Mouse (Mus musculus) gastrocnemius, adult 8-10 months (tissue): ENCODE measurements around the gene Id1. TPM values are rescaled to one million over a fixed set of nuclear protein-coding genes. Genes with fewer than 3 reads are reported as not detected.

Source experiments
- DNase-seq, 2 experiments: peaks; one replicate each; pipeline ENCODE4 v3.0.0; 2022; ENCODE audit warnings: low spot score in 2 of 2
- total RNA-seq, 4 experiments: library from RNA; stranded (reverse); gene quantifications; 2 replicates each; pipeline ENCODE4 v1.2.4; 2022

The Id1 gene
- total RNA-seq, 4 experiments from 2014 or later, result 6.7 to 16.6 (median 8.4) TPM

DNA sequence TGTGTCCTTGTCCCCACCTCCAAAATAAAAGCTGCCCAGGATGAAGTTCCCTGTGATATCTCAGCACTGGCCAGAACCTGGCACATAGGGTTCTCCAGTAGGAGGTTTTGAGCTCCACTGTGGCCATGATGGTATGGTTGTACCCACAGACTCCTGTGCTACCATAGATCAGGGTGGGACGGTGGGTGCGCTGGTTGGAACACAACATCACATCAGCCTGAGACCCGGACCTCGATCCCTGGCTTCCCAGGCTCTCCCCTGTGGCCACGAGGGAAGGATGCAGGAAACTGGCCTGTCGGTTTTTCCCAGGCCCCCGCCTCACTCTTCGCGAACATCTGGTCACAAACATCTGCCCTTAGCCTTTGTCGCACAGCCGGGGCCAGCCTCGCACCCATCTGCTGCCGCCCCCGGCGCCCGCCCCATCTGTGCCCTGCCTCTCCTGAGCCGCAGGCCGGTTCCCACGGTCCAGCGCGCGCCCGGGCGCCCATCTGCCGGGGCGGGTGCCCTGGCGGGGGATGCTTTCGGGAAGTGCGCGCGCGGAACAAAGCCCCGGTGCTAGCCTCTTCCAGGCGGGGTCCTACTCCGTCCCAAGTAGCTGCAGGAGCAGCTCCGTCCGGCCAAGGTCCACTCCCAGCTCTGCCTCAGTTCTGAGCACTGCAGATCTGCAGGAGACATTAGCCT lies 12.3 kb upstream of the Id1 start:
- no peak for DNase-seq

DNA sequence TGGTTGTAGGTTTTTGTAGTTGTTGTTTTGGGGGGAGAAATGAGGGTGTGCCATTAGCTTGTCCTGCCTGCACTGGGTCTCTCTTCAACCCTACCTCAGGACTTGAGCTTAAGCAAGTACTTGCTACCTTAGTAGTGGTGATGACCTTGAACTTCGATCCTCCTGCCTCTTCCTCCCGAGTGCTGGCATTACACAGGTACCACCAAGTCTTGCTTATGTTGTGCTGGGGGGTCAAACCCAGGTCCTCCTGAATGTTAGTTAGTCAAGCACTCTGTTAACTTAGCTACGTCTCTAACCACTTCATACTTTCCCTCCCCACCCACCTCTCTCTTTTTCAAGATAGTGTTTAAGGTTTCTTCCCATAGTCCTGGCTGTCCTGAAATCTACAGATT lies 11.7 kb upstream of the Id1 start:
- no peak for DNase-seq

DNA sequence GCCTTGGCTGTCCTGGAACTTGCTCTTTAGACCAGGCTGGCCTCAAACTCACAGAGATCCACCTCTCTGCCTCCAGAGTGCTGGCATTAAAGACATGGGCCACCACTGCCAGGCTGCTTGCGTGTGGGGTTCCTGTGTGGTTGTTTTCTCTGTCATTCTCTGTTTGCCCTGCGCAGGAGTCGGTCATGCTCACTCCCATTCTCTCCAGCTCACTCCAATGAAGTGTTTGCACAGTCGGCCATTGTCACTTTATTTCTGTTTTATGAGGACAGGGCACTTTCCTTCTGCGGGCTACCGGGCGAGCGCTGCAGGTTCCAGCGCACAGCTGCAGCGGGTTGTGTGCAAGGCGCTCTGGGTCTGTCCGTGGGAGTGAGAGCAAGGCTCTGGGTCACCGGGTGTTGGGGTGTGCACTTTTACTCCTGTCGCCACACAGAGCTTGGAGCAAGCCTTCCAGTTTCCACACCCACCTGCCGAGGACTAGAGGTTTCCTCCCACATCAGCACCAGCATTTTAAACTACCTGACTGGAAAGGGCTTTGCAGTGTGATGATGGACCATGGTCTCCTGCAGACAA lies 10.8 kb upstream of the Id1 start:
- DNase-seq, result no peak

DNA sequence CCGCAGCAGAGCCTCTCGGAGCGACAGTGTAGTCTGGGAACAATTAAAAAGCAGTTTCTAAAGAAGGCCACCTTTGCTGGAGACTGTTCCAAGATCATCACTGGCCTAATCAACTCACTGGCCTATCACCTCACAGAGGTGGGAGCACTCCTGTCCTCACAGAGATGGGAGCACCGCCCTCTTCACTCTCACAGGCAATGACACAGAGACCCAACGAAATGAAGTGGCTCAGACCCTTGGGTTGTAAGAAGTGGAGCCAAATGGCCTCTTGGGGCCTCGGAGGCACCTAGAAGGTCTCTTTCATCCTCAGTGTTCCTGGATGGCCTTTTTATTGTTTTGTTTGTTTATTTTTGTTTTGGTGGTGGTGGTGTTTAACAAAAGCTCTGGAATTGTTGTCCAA lies 9.8 kb upstream of the Id1 start:
- DNase-seq, result no peak

- DNase-seq, result no peak
Measured at GRCm38 (mm10) chr2:152726751-152727335, 9.2 kb upstream of the Id1 start.

- DNase-seq, result no peak
Measured at GRCm38 (mm10) chr2:152727795-152728510, 8.1 kb upstream of the Id1 start.

DNA sequence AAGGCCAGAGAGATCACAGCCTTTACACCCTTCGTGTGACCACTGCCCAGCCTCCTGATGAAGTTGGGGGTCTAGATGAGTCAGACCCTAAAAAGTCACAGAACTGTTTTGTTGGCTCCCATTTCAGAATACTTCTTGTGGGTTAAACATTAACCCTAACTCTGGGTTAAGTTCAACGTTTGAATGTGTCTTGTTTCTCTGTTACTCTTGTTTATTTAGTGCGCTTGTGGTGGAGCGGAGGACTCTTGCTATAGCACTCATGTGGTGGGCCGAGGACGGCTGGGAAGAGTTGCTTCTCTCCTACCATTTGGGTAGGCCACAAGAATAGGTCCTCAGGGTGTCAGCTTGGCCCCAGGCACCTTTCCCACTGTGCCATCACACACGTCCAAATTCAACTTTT lies 7.5 kb upstream of the Id1 start:
- DNase-seq, result no peak

DNA sequence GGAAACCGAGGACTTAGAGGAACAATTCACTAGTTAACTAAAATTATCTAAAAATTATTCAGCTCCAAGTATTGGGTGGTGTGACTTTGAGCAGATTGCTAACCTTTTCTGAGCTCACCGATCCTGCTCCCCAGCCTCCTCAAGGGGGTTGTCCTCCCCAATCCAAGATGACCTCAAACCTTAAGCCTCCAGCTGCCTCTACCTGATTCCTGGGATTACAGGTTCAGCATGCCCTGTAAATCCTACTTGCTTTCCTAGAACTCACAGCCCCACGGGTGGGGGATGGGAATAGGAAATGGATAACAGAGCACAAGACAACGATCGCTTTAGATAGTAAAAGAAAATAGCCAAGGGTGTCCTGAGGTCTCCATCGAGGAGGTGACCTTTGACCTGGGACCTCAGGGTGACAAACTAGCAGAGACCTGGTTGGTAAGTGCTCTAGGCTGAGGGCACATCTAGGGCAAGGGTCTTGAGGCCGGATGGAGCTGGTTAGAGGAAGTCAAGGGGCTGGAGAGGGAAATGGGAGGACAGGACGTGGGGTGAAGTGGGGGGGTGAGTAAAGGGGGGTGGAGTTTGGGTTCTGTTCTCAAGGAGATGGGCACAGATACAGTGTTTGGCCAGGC lies 6.9 kb upstream of the Id1 start:
- no peak for DNase-seq

GRCm38 (mm10) chr2:152729636-152730020 lies 6.4 kb upstream of the Id1 start:
- peak in 1 of 2 experiments; percentile 44 for DNase-seq

DNA sequence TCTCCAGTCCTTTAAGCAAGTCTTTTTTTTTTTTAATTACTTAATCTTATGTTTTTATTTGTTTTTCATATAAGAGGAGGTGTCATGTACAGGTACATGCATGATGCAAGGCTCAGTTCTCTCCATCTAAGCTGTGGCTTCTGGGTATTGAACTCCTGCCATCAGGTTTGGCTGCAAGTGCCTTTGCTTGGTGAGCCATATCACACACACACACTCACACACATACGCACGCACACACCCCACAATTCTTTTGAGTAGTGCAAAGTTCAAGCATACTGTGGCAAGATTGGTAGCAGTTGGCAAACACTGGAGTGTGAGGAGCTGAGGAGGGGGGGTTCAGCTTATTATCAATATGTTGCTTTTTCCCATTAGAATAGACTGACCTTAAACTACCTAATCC lies 2.9 kb upstream of the Id1 start:
- DNase-seq, result no peak

- no peak for DNase-seq
Measured at GRCm38 (mm10) chr2:152734501-152734900, 1.6 kb upstream of the Id1 start.

GRCm38 (mm10) chr2:152734984-152735383 lies 1.1 kb upstream of the Id1 start:
- peak; percentile 59 to 79 for DNase-seq

DNA sequence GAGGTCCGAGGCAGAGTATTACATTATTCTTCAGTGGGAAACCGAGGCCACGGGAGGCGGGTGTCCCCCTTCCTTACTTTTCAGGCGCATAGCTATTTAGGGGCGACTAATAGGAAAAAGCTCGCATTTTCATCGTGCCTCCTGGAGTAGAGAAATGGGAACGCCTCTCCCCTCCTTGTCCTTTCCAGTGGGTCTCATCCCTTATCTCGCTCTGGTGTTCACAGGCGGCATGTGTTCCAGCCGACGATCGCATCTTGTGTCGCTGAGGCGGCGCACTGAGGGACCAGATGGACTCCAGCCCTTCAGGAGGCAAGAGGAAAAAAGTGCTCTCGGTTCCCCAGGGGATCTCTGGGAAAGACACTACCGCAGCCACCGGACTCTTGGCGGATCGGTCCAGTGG lies 697 bp downstream of the Id1 start:
- no peak for DNase-seq

- DNase-seq, result peak in 1 of 2 experiments; percentile 17
Measured at GRCm38 (mm10) chr2:152737306-152738221, 1.5 kb downstream of the Id1 start.

- DNase-seq, result no peak
Measured at GRCm38 (mm10) chr2:152738341-152738740, 2.3 kb downstream of the Id1 start.

- DNase-seq, result peak; percentile 40 to 67
Measured at GRCm38 (mm10) chr2:152739031-152739841, 3.2 kb downstream of the Id1 start.

DNA sequence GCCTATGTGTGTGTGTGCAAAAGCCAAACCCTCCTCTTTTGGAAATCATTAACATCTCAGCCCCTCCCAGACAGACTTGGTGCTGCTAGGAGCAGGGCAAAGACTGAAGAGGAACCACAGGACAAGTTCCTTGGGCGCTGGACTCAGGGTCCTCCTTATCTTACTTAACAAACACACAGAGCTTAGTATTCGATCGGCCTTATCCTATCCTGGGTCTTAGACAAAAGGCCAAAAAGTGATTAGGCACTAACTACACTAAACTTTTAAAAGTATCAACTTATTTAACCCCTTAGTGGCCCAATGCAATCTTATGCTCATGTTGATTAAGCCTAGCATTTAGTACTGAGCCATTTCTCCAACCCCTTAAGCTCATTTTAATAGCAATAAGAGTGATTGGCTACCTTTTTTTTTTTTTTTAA lies 3.8 kb downstream of the Id1 start:
- no peak for DNase-seq

DNA sequence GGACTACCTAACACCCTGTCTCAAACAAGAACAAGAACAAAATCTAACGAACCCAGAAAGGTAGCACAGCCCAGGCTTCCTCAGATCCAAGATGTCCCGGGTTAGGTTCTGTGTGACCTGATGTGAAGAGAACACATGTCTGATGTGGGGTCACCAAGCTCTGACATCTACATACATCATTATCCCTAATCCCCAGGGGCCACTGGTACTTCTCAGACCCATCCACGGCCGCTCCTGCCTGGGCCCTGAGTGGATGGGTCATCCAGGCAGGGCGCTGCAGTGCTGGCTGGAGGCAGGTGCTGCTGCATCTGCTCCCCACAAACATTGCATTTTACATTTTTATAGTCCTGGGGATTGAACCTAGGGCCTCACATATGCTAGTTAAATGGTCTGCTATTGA lies 4.4 kb downstream of the Id1 start:
- DNase-seq, result no peak

GRCm38 (mm10) chr2:152741153-152742041 lies 5.3 kb downstream of the Id1 start:
- peak in 1 of 2 experiments; percentile 34 for DNase-seq
